Mouse (Mus musculus) embryonic fibroblast, embryonic 13.5 days (primary cell): ENCODE measurements around the gene Prrg2.

ENCODE experiments used
- CTCF ChIP-seq: IDR thresholded peaks from 2 replicates; pipeline ENCODE4 v1.5.1; 2011; ENCODE audit warnings: mild to moderate bottlenecking, control low read depth, low read length, moderate library complexity, borderline replicate concordance; ENCODE audit not compliant: insufficient read depth
- POLR2A ChIP-seq: IDR thresholded peaks from 2 replicates; pipeline ENCODE4 v1.6.1; 2011; ENCODE audit warnings: low read depth, mild to moderate bottlenecking, control low read depth, low read length, moderate library complexity

DNA sequence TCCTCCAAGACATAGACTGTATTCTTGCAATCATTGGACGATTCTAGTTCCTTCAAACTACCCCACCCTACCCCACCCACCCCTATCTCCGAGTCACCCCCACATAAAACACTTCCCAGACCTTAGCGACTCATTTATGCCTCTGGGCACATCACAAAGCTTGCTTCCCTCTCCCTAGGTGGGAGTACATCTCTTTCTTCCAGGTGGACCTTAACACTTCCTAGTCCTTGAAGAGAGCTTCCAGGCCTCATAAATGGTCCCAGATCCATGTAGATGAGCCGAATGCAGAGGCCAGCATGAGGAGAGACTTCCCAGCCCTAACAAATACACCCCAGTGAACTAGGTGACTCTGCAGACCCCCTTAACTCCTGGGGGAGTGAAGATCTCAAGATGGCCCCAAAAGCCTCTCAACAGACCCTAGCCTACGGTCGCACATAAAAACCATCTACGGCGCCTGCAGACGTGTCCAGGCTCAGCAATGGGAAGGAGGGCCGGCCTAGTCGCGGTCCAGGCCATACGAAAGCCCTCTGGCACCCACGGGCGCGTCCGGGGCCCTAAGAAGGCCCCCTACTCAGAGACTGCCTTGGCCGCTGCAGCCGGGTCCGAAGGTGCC, 47.0 kb downstream of the Prrg2 start:
- TF ChIP-seq POLR2A: peak; percentile 55
- no peak for TF ChIP-seq CTCF
